Mouse (Mus musculus): ENCODE measurements around the gene 4930442H23Rik. TPM values are rescaled to one million over a fixed set of nuclear protein-coding genes. Genes with fewer than 3 reads are reported as not detected.

4930442H23Rik gene
- total RNA-seq (2023; ENCODE audit: inconsistent age) = not detected in 4 replicates

DNA sequence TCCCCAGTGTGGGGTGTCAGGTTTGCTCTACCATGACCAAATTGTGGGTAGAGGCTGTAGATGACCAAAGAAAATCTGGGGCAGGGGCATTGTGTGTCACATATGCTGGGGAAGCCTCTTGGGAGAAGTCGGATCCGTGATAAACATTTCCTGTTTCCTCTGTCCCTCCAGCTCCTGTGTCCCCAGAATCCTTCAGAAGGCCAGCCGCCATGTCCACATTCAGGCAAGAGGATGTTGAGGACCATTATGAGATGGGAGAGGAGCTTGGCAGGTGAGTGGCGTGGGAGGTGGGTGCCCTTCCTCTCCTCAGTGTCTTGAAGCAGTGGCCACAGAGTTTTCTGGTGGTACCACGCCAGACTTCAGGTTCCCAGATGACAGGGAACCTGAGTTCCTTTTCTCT is at the start of gene 4930442H23Rik:
4930442H23Rik (minus strand) TSS at position 45 of the 400 bp plus-strand sequence.

DNA sequence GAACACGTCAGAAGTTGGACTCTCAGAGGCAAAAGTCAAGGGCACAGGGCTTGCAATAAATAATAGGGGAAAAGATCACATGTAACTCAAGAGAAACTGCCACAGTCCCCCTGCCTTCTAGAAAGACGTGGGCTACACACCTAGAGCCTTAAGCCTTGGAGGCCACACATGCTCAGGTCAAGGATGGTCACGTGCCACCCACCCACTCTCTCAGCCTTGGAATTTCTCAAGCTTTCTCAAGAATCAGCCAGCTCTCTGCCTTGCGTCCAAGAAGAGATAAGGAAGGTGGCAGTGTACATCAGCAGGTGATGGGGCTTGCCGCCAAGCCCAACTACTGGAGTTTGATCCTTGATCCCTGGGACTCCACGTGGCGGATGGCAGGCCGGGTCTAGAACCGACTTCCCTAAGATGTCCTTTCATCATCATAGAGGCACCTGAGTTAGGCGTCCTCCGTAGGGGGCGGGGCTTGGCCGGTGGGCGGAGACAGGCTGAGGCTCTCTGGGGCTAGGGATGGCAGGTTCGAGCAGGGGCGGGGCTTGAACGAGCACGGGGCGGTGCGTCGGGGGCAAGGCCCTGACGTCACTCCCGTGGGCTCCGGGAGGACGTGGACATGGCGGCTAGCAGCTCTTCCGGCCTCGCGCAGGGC is 49.1 kb upstream of the 4930442H23Rik start, which contains the start of gene Zfr2:
Zfr2 (plus strand) TSS at position 576 of the 646 bp plus-strand sequence.

DNA sequence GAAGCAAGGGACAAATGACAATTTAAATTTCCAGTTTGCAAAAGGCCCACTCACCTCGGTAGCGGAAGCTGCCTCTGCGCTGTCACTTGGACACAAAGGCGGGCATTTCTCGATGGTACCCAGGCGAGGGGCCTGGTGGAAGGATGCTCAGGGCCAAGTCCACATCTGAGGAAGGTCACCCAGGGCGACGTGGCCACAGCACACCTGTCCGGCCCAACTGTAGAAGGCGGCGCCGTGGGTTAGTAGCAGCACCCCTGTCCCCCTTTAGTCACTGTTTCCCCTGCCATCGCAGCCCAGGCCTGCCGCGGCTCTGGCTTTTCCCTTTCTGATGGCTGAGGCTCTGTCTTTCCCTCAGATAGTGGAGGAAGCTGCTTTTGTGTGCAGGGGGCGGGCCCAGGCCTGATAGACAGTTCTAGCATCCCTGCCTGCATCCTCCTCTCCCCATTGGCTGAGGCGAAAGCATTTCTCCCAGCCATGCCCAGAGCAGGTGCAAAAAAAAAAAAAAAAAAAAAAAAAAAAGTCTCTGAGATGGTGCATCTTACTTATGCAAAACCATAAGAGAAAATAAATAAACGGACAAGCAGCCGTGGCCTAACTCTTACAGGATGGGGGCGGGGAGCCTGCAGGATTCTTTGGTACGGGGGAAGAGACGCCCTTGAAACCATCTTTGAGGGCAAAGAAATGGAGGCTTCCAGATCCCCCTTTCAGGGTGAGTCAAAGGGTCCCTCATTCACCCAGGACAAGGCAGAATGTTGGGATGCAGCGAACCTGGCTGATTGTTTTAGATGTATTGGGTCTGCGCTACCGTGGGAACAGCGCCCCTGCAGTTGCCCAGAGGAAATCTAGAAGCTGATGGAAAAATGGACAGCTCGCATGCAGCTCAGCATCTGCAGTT is 47.0 kb upstream of the 4930442H23Rik start, which contains the start of gene Atcay:
Atcay (minus strand) TSS at position 396 of the 895 bp plus-strand sequence.

DNA sequence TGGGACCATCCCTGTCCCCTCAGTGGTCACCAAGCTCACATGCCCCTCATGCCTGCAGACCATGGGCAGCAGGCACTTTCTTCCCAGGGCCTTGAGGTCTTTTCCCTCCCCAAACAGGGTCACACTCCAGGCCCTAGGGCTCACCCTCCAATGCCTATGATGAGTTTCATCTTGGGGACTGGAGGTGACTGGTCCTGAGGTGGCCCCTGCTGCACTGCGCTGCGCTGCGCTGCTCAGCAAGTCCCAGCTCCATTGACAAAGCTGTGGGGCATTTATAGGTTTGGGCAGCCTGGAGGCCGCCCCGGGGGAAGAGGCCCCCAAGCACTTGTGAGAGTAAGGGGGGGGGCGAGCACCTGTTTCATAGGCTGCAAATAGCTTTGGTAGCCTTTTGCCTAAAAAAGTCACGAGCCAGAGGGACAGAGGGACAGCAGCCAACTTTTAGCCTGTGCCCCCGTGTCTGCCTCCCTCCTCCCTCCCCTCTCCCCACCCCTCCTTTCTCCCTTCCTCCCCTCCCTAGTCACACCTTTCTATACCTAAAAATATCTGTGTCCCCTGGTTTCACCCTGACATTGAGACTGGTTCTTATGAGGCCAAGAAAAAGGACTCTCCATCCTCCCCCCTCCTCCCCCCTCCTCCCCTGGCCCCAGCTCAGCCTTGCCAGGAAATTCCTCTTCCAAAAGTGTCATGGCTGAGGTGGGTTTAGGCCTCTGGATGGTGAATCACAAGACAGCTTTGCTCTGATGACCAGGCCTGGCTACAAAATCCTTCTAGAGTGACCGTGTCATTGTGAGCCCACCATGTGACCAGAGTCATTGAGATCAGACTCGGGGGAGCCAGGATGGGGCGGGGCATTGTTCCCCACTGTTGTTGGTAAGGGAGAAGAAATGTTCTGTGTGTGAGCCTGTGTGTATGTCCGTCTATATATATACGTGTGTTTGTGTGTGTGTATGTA is 18.4 kb upstream of the 4930442H23Rik start, which contains the start of gene Nmrk2:
Nmrk2 (minus strand) TSS at position 245 of the 952 bp plus-strand sequence.

DNA sequence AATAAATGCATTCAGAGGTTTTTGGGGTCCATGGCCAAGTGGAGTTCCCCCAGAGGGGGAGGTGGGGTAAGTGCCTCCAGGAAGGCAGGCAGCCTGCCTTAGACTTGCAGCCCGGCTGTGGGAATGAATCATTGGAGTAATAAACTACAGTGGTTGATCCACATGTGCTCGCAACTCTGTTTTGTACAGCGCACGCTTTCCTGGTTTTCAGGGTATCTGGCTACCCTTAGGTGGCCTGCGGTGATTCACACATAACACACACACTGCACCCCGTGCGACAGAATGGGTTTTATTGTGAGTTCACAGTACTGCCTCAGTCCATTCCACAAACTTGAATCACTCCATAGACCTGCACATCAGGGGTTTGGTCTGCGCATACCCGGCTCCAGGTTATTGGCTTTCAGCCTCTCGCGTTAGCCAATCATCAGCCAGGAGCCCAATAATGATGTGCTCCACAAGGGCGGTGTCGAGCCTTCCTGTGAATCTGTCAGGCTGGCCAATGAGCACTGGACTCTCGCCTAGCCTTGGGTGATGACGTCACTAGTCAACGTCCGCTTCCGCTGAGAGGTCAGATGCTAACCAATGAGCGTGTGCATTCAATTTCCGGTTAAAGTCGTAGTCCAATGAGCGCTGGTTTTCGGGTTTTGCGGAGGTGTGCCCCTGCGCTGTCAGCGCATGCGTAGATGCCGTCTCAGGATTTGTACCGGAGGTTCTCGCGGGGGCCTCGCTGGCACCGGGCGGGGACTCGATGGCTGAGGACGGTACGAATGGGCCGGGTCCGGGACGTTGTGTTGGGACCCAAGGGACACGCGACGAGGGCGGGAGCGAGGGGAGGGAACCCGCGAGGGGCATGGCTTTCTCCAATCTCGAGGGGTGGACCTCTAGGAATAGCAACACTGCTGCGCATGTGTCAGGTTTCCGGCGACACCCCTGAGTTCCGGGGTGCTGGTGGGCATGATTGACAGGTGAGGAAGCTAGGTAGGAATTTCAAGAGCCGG is 1.0 kb downstream of the 4930442H23Rik start, which contains the start of gene Dapk3:
Dapk3 (plus strand) TSS at position 670 of the 998 bp plus-strand sequence.

DNA sequence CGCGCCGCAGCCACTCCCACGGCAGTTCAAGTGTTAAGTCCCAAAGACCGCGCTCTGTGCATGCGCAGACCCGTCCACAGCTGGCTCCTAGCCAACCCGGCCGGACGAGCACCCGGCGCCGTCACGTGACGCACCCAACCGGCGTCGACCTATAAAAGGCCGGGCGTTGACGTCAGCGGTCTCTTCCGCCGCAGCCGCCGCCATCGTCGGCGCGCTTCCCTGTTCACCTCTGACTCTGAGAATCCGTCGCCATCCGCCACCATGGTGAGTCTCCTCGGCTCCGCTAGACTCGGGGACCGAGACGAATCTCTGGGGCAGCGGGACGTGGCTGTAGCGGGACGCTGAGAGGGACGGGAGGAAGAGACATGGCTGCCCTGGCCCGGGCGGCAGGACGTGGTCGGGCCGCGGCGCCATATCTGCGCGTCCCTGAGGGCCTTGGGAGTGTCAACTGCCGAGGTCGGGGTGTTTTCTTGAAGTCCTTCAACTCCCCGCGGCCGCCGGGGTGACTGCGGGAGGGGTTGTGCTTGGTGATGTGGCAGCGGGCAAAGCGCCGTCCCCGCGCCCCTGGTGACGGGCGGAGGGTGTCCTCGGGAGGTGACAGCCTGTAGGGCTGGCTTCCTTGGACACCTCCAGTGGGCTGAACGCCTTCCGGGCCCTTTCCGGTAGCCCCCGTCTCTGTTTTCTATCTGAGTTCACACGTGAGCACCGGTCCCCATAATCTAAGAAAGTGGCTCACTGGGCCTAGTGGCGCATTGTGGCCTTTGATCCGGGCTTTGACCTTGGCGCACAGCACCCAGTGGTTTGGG is 7.0 kb downstream of the 4930442H23Rik start, which contains the start of gene Eef2:
Eef2 (plus strand) TSS at position 166 of the 806 bp plus-strand sequence.

DNA sequence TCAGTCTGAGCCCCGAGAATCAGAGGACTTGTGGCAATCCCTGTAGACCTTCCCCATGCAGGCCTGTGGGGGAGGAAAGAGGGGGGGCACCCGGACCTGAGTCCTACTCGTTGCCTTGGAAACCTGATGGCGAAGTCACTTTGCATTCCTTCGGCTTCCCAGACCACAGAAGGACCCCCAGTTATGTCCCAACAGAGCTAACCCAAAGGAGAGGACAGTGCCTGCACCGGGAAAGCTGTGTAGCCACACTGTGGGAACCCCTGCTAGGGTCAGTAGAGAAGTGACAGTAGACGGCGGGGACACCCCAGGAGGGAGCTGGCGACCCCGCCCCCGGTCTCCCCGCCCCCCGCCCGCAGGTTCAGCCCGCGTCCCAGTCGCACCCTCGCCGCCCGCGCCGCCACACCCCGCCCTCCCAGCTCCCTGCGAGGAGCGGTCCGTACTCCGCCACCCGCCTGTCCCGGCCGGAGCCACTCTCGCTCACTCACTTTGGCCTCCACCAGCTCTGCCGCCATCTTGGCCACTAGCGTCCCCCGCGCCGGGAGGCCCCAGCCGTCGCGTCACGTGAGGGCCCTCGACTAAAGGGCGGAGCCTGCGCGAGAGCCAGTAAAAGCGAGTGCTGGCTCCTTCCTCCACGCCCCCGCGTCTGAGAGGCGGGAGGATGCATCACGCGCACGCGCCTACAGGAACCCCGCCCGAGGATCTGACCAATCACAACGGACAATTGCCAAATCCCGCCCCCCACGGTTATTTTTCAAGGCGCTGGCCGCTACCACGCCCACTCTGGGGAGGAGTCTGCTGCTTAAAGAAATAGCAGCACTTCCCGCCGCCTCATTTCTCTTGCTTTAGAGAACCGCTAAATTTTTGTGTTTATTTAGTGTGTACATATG is 16.2 kb downstream of the 4930442H23Rik start, which contains the start of gene Pias4:
Pias4 (minus strand) TSS at position 724 of the 887 bp plus-strand sequence.

DNA sequence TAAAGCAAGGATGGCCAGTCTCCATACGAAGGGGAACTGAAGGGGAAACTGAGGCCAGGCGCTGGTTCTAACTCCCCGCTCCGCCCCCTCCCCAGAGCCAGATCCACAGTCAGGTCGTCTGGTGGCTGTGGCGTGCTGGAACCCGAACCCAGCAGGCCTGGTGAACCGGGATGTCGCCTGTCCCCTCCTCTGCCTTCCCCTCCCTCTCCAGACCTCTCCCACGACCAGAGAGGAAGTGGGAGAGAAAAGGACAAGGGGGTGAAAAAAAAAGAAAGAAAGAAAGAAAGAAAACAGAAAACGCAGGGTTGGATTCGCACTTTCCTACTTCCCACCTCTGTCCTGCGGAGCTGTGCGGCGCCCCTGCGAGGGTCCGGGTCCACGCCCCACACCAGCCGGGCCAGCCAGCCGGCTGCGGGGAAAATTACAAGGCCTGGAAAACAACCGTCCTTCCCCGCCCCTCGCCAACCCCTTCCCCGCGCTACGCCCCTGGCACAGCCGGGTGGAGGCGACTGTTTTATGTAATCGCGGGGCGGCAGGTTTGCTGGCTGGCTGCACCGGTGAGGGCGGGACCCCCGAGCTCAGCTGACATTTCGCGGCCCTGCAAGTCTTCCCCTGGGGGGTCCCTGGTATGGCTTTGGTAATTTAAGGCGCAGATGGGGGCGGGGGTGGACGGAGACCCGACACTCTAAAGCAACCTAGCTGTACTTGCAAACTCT is 48.5 kb downstream of the 4930442H23Rik start, which contains the start of gene Zbtb7a:
Zbtb7a (plus strand) TSS at position 255 of the 716 bp plus-strand sequence.

Other genes starting within 250 kb of the 4930442H23Rik start
- gene Gng7, start 168.9 kb downstream of the 4930442H23Rik start, total RNA-seq (2023; ENCODE audit: inconsistent age) = 0.19 to 0.39 TPM (median 0.22 TPM) in 3 of 4 replicates, not detected in the other
- gene Diras1, start 158.2 kb downstream of the 4930442H23Rik start, total RNA-seq (2023; ENCODE audit: inconsistent age) = not detected in 4 replicates
- 10.1 to 13.0 TPM (median 12.5 TPM) in 4 replicates for gene Slc39a3, start 146.4 kb downstream of the 4930442H23Rik start, total RNA-seq (2023; ENCODE audit: inconsistent age)
- gene Sgta, start 123.7 kb downstream of the 4930442H23Rik start, total RNA-seq (2023; ENCODE audit: inconsistent age) = 62.6 to 68.2 TPM (median 64.7 TPM) in 4 replicates
- 17.0 to 20.3 TPM (median 17.5 TPM) in 4 replicates for gene Thop1, start 113.8 kb downstream of the 4930442H23Rik start, total RNA-seq (2023; ENCODE audit: inconsistent age)
- not detected in 4 replicates for gene Creb3l3, start 85.0 kb downstream of the 4930442H23Rik start, total RNA-seq (2023; ENCODE audit: inconsistent age)
- gene Map2k2, start 77.9 kb downstream of the 4930442H23Rik start, total RNA-seq (2023; ENCODE audit: inconsistent age) = 129 to 154 TPM (median 146 TPM) in 4 replicates
- gene Zbtb7a, start 48.6 kb downstream of the 4930442H23Rik start, total RNA-seq (2023; ENCODE audit: inconsistent age) = 96.3 to 108 TPM (median 102 TPM) in 4 replicates
- 56.6 to 67.0 TPM (median 64.0 TPM) in 4 replicates for gene Pias4, start 15.9 kb downstream of the 4930442H23Rik start, total RNA-seq (2023; ENCODE audit: inconsistent age)
- 2,010 to 2,056 TPM (median 2,036 TPM) in 4 replicates for gene Eef2, start 7.2 kb downstream of the 4930442H23Rik start, total RNA-seq (2023; ENCODE audit: inconsistent age)
- gene Dapk3, start 844 bp downstream of the 4930442H23Rik start, total RNA-seq (2023; ENCODE audit: inconsistent age) = 75.8 to 91.0 TPM (median 85.2 TPM) in 4 replicates
- gene Nmrk2, start 18.2 kb upstream of the 4930442H23Rik start, total RNA-seq (2023; ENCODE audit: inconsistent age) = not detected in 4 replicates
- gene Atcay, start 47.0 kb upstream of the 4930442H23Rik start, total RNA-seq (2023; ENCODE audit: inconsistent age) = not detected in 4 replicates
- 2.6 to 7.2 TPM (median 4.5 TPM) in 4 replicates for gene Zfr2, start 49.3 kb upstream of the 4930442H23Rik start, total RNA-seq (2023; ENCODE audit: inconsistent age)
- gene Matk, start 69.1 kb upstream of the 4930442H23Rik start, total RNA-seq (2023; ENCODE audit: inconsistent age) = 22.2 to 31.3 TPM (median 26.5 TPM) in 4 replicates
- 128 to 138 TPM (median 136 TPM) in 4 replicates for gene Mrpl54, start 83.1 kb upstream of the 4930442H23Rik start, total RNA-seq (2023; ENCODE audit: inconsistent age)
- gene Apba3, start 83.1 kb upstream of the 4930442H23Rik start, total RNA-seq (2023; ENCODE audit: inconsistent age) = 41.2 to 44.0 TPM (median 42.6 TPM) in 4 replicates
- 12.7 to 18.0 TPM (median 17.5 TPM) in 4 replicates for gene Tjp3, start 107.7 kb upstream of the 4930442H23Rik start, total RNA-seq (2023; ENCODE audit: inconsistent age)
- gene Pip5k1c, start 109.1 kb upstream of the 4930442H23Rik start, total RNA-seq (2023; ENCODE audit: inconsistent age) = 150 to 166 TPM (median 155 TPM) in 4 replicates
- gene Cactin, start 137.3 kb upstream of the 4930442H23Rik start, total RNA-seq (2023; ENCODE audit: inconsistent age) = 45.1 to 49.2 TPM (median 46.9 TPM) in 4 replicates
- gene Tbxa2r, start 144.9 kb upstream of the 4930442H23Rik start, total RNA-seq (2023; ENCODE audit: inconsistent age) = 3.0 to 4.6 TPM (median 3.8 TPM) in 4 replicates
- gene Gipc3, start 159.4 kb upstream of the 4930442H23Rik start, total RNA-seq (2023; ENCODE audit: inconsistent age) = 0.42 to 1.0 TPM (median 0.82 TPM) in 4 replicates
- 64.5 to 77.9 TPM (median 72.9 TPM) in 4 replicates for gene Hmg20b, start 166.6 kb upstream of the 4930442H23Rik start, total RNA-seq (2023; ENCODE audit: inconsistent age)
- 9.2 to 15.5 TPM (median 12.6 TPM) in 4 replicates for gene Mfsd12, start 173.6 kb upstream of the 4930442H23Rik start, total RNA-seq (2023; ENCODE audit: inconsistent age)
- 5.8 to 7.9 TPM (median 7.7 TPM) in 4 replicates for gene 4930404N11Rik, start 182.0 kb upstream of the 4930442H23Rik start, total RNA-seq (2023; ENCODE audit: inconsistent age)
- 38.8 to 48.3 TPM (median 46.2 TPM) in 4 replicates for gene Fzr1, start 194.7 kb upstream of the 4930442H23Rik start, total RNA-seq (2023; ENCODE audit: inconsistent age)
- 33.2 to 44.7 TPM (median 38.4 TPM) in 4 replicates for gene Dohh, start 200.6 kb upstream of the 4930442H23Rik start, total RNA-seq (2023; ENCODE audit: inconsistent age)
- 1.4 to 2.8 TPM (median 1.9 TPM) in 4 replicates for gene Gm48551, start 200.6 kb upstream of the 4930442H23Rik start, total RNA-seq (2023; ENCODE audit: inconsistent age)
- 1.8 to 11.0 TPM (median 4.5 TPM) in 4 replicates for gene Gm48552, start 205.2 kb upstream of the 4930442H23Rik start, total RNA-seq (2023; ENCODE audit: inconsistent age)
- 4.3 to 7.4 TPM (median 6.4 TPM) in 4 replicates for gene Smim24, start 209.2 kb upstream of the 4930442H23Rik start, total RNA-seq (2023; ENCODE audit: inconsistent age)

Measured in B cell, adult (primary cell).